Comparison of ENCODE assay signal across 8 mouse cellular contexts in the genomic region with DNA sequence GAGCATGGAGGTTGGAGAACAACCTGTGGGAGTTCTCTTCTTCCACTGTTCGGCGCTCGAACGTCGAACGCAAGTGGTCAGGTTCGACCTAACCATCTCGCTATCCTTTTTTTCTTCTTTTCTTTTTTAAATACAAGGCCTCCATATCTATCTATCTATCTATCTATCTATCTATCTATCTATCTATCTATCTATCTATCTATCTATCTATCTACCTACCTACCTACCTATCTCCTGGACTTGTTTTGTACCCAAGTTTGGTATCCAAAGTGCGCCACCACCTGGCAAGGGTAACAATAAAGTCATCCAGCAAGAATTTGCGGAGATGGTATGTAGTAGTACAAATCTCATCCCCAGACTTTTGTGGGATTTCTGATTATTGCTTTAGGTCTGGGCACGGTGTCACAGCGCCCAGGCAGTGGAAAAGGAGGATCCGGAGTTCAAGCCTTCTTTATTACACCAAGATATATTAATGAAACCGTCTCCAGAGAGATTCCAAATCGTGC. TPM values are rescaled to one million over a fixed set of nuclear protein-coding genes. Genes with fewer than 3 reads are reported as not detected.
DNase-seq lines count a peak whose midpoint lies in the region; ATAC-seq lines count a peak whose summit lies in the region.

Gene Rpl35 (minus strand): TSS at position 51 of the 506 bp plus-strand sequence.

- H3K4me2 ChIP-seq in intestine, embryonic 16.5 days (ENCODE audit: low read depth, low read length): peak within 1 kb of the TSS; percentile 71

- no peaks in the 10 kb centered on the region for H3K27me3 ChIP-seq in intestine, embryonic 16.5 days (replicated peaks; ENCODE audit: control insufficient read depth, insufficient read depth, low read length)

- peak within 1 kb of the TSS; percentile 84 for H3K27ac ChIP-seq in intestine, embryonic 16.5 days (ENCODE audit: low read length)

- no peak for DNase-seq in layer of hippocampus, adult 18-20 months (ENCODE audit: low spot score in 2 of 2)
- DNase-seq in layer of hippocampus, adult 9-11 months: no peak
- peak; percentile 66 for DNase-seq in c-Kit-positive CD71-positive TER-119-negative erythroid progenitor cells, embryonic 14.5 days (ENCODE audit: low read depth)
- DNase-seq in gastrocnemius, postnatal 4 days (ENCODE audit: low spot score in 2 of 2): no peak
- peak; percentile 79 for DNase-seq in liver
- DNase-seq in right cerebral cortex, postnatal 25 days: no peak

- WGBS in intestine, embryonic 16.5 days: 9% methylated on average over 15 of the region's 15 CpGs

- H3K4me1 ChIP-seq in intestine, embryonic 16.5 days (ENCODE audit: control insufficient read depth, insufficient read depth, low read length): peaks cover 37% of the 10 kb centered on the region

- ATAC-seq in intestine, embryonic 16.5 days: no peak
- ATAC-seq in monocyte, adult 5-6 weeks (replicated peaks; ENCODE audit: insufficient number of reproducible peaks, low FRiP score, low TSS enrichment, poor library complexity, severe bottlenecking): no peak

- no peaks in the 10 kb centered on the region for H3K9me3 ChIP-seq in intestine, embryonic 16.5 days (ENCODE audit: control insufficient read depth, low read length)

- peak within 1 kb of the TSS; percentile 67 for H3K4me3 ChIP-seq in intestine, embryonic 16.5 days (ENCODE audit: low read length)

- H3K36me3 ChIP-seq in intestine, embryonic 16.5 days (ENCODE audit: control insufficient read depth, insufficient read depth, low read length): peaks cover 13% of the 10 kb centered on the region

- peak within 1 kb of the TSS; percentile 88 for H3K9ac ChIP-seq in intestine, embryonic 16.5 days (ENCODE audit: low read depth, low read length)

RNA-seq across cellular contexts. Expression of gene Rpl35, which starts in this region (rescaled TPM):
- 100 to 1,000 TPM; 283 to 295 TPM for total RNA-seq in layer of hippocampus, adult 18-20 months (2021)
- total RNA-seq in gastrocnemius, postnatal 4 days (2021): 100 to 1,000 TPM; 548 to 582 TPM
- polyA plus RNA-seq in intestine, embryonic 16.5 days (2015; fragmentation: Nextera tagmentation; extraction: Ambion mirVana): 800 and 859 TPM in 2 replicates
- 398 to 553 TPM (median 528 TPM) in 3 replicates for total RNA-seq in monocyte, adult 5-6 weeks (2017)

Comparison
In these comparisons a context has a peak if more than half of its experiments do, and no peak if none do; other contexts are left out.
1. DNase-seq: peak in c-Kit-positive CD71-positive TER-119-negative erythroid progenitor cells, embryonic 14.5 days (single experiment) and liver (single experiment); none in layer of hippocampus, adult 18-20 months (0 of 2), layer of hippocampus, adult 9-11 months (single experiment), gastrocnemius, postnatal 4 days (0 of 2) and right cerebral cortex, postnatal 25 days (single experiment).